Mouse (Mus musculus): ENCODE measurements around the gene 4931429L15Rik. TPM values are rescaled to one million over a fixed set of nuclear protein-coding genes. Genes with fewer than 3 reads are reported as not detected.

Gene 4931429L15Rik
- polyA plus RNA-seq, 1 experiment from 2014 or later, result not detected

DNA sequence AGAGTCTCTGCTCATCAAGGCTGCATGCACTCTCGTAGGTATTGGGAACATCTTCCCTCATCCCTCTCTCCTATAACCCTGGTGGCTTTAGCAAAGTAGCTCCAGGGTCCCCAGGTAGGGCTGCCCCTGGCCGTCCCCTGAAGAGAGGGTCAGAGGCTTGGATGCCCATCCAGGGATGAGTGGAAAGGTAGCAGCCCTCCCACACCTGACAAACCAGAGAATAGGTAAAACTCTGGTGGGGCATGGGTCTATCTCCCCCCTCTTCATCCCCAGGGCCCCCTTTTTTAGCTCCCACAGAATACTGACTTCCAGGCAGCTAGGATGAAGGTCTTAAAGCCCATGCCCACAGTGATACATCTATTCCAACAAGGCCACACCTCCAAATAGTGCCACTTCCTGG is 675 bp upstream of the 4931429L15Rik start:
- no peak overlapping the region for H3K27ac ChIP-seq
- H3K36me3 ChIP-seq (replicated peaks), result no peaks in the 10 kb centered on the region
- H3K27me3 ChIP-seq, result no peaks in the 10 kb centered on the region
- no peak overlapping the region for H3K4me3 ChIP-seq (replicated peaks)
- peaks cover 24% of the 10 kb centered on the region for H3K4me1 ChIP-seq
- no peak overlapping the region for H3K4me2 ChIP-seq
- no peak for ATAC-seq (ENCODE audit: low FRiP score)
- no peak overlapping the region for H3K9ac ChIP-seq
- 0 out of 2 replicates have a peak, but pooled peaks cover 6% of the 10 kb centered on the region for H3K9me3 ChIP-seq
- WGBS, result 92% methylated on average over 2 of the region's 2 CpGs

DNA sequence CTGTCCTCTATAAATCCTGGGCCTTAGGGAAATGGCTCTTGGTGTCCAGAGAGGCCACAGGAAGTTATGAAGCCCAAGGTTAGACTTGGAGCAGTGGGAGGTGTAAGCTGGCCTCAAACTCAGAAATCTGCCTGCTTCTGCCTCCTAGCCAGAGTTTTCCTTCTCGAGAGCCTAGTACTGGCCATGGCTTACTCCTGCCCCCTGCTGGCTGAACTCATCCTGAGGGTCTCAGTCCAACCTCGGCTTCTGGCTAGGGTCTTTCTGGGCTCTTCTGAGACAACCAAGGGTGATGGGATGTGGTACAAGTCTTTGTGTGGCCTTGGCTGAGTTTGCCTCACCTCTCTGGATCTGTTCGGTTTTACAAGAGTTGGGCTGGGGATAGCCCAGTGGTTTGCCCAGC is 1.8 kb downstream of the 4931429L15Rik start:
- Histone ChIP-seq H3K4me3 (replicated peaks) (no peak overlapping the region), H3K9ac (no peak overlapping the region), H3K27me3 (peaks cover 5% of the 10 kb centered on the region; the same call in 1 of the 2 replicates), H3K9me3 (0 out of 2 replicates have a peak, but pooled peaks cover 6% of the 10 kb centered on the region), H3K36me3 (replicated peaks) (no peaks in the 10 kb centered on the region), H3K4me2 (no peak overlapping the region), H3K27ac (no peak overlapping the region), H3K4me1 (peaks cover 34% of the 10 kb centered on the region)
- 92% methylated on average over 3 of the region's 3 CpGs for WGBS
- no peak for ATAC-seq (ENCODE audit: low FRiP score)

DNA sequence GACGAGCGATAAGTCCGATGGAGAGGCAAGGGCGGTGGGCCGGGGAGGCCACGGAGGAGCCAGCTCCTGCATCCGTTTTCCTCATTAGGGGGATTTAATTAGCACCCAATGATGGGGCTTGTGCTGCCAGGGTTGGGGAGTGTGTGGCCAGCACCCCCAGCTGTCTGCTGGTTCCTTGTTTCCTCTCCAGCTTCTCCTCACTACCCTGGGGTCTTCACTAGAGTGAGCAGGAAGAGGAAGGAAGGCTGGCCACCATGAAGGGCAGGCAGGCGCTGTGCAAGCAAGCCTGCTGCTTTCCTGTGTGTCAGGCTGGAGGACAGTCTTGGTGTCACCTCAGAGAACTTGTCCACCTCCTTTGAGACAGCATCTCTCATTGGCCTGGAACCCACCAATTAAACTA is 2.9 kb downstream of the 4931429L15Rik start:
- peaks cover 5% of the 10 kb centered on the region; the same call in 1 of the 2 replicates for H3K27me3 ChIP-seq
- H3K27ac ChIP-seq, result peak overlapping the region; percentile 76; the same call in 1 of the 2 replicates
- ATAC-seq (ENCODE audit: low FRiP score), result no peak; the same call in 1 of the 2 replicates
- peaks cover 29% of the 10 kb centered on the region for H3K4me1 ChIP-seq
- H3K4me2 ChIP-seq, result no peak overlapping the region
- no peak overlapping the region for H3K4me3 ChIP-seq (replicated peaks)
- no peaks in the 10 kb centered on the region for H3K36me3 ChIP-seq (replicated peaks)
- 0 out of 2 replicates have a peak, but pooled peaks cover 6% of the 10 kb centered on the region for H3K9me3 ChIP-seq
- H3K9ac ChIP-seq, result no peak overlapping the region
- 36% methylated on average over 8 of the region's 8 CpGs for WGBS

DNA sequence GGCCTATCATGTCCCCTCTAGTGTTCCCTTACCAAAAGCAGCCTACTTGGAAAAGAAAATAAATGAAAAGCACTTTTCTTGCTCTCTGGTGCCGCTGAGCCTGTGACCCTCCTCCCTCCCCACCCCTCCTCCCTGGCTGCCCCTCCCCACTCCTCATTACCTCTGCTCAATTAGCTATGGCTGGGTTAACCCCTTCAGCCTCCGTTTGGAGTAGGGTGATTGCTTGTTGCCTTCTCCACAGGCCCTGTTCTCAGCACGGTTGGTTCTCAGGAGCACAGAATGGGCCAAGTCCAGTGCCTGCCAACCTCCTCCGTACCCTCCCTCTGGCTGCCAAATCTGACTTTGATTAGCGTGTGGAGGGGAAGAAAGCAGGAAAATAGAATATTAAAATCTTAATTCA is 3.4 kb downstream of the 4931429L15Rik start:
- Histone ChIP-seq H3K4me2 (peak overlapping the region; percentile 26), H3K4me1 (peaks cover 29% of the 10 kb centered on the region), H3K9me3 (0 out of 2 replicates have a peak, but pooled peaks cover 6% of the 10 kb centered on the region), H3K36me3 (replicated peaks) (no peaks in the 10 kb centered on the region), H3K4me3 (replicated peaks) (no peak overlapping the region), H3K27ac (peak overlapping the region; percentile 76), H3K9ac (no peak overlapping the region), H3K27me3 (peaks cover 5% of the 10 kb centered on the region; the same call in 1 of the 2 replicates)
- 5% methylated on average over 5 of the region's 5 CpGs for WGBS
- peak; percentile 66 for ATAC-seq (ENCODE audit: low FRiP score)

DNA sequence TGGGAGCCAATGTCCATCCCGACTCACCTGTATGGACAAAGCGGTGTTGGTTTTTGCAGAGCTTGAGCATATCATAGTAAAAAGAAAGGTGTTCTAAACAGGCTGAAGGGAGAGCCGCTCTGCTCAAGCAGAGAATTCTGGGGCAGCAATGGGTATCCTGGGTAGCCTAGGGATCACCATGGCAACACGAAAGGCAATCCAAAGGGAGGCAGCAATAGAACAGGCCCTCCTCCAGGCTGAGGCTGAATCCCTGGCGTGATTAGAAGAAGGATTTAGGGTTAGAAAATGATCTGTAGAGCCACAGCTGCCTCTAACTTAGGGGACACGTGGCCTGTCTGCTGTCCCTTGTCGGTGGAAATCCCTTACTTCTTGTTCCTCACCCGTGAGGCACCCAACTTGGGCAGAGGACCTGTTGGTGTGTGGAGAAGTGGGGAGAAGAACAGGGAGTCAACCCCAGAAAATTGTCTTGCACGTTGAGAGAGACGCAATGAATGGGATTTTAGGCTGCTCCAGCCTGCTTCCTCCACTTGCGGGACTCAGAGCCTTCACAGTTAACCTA is 3.9 kb downstream of the 4931429L15Rik start:
- H3K9ac ChIP-seq, result no peak overlapping the region
- no peak overlapping the region for H3K4me3 ChIP-seq (replicated peaks)
- H3K9me3 ChIP-seq, result 0 out of 2 replicates have a peak, but pooled peaks cover 6% of the 10 kb centered on the region
- H3K4me1 ChIP-seq, result peaks cover 29% of the 10 kb centered on the region
- no peaks in the 10 kb centered on the region for H3K36me3 ChIP-seq (replicated peaks)
- H3K27me3 ChIP-seq, result peaks cover 5% of the 10 kb centered on the region; the same call in 1 of the 2 replicates
- H3K4me2 ChIP-seq, result peak overlapping the region; percentile 26
- H3K27ac ChIP-seq, result peak overlapping the region; percentile 76
- 18% methylated on average over 11 of the region's 11 CpGs for WGBS
- ATAC-seq (ENCODE audit: low FRiP score), result peak; percentile 71

DNA sequence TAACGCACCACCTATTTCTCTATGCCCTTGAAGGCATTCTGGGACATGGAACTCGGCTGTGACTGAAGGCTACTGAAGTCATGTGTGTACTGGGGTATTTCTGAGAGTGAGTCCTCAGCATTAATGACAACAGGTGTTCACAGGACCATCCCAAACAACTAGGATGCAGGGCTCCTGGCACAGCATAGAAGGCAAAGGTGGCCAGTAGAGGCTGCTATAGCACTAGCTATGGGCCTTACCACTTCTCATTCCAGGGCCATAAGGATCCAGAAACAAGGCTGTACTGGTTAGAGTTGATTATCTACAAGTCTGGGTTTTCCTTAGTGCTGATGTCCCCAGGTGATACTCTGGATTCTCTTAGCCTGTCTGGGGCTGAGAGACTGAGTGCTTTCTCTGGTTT is 4.9 kb downstream of the 4931429L15Rik start:
- no peak overlapping the region for H3K9ac ChIP-seq
- 48% methylated on average over 2 of the region's 2 CpGs for WGBS
- no peak overlapping the region for H3K4me3 ChIP-seq (replicated peaks)
- ATAC-seq (ENCODE audit: low FRiP score), result no peak
- H3K9me3 ChIP-seq, result 0 out of 2 replicates have a peak, but pooled peaks cover 2% of the 10 kb centered on the region
- H3K36me3 ChIP-seq (replicated peaks), result no peaks in the 10 kb centered on the region
- H3K27me3 ChIP-seq, result peaks cover 5% of the 10 kb centered on the region; the same call in 1 of the 2 replicates
- H3K4me2 ChIP-seq, result no peak overlapping the region
- peaks cover 29% of the 10 kb centered on the region for H3K4me1 ChIP-seq
- no peak overlapping the region for H3K27ac ChIP-seq

DNA sequence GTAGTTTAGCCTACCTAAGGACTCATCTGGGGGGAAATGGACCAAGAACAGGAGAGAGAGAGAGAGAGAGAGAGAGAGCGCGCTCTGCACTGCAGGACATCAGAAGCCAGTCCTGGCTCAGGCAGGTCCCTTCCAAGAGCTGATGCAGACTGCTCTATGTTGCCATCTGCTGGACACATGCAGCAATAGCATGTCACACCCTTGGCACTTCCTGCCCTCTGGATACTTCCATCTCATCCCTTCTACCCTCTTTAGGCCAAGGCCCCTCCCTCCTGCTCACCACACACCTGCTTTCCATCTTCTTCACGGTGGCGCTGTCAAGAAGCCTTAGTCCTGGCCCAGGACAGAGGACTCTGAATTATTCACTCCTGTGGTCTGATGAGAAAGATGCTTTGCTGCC is 5.3 kb downstream of the 4931429L15Rik start:
- Histone ChIP-seq H3K4me3 (replicated peaks) (no peak overlapping the region), H3K4me1 (peaks cover 29% of the 10 kb centered on the region), H3K4me2 (no peak overlapping the region), H3K9ac (no peak overlapping the region), H3K27me3 (peaks cover 6% of the 10 kb centered on the region), H3K36me3 (replicated peaks) (no peaks in the 10 kb centered on the region), H3K9me3 (no peaks in the 10 kb centered on the region), H3K27ac (no peak overlapping the region)
- peak; percentile 42; the same call in 1 of the 2 replicates for ATAC-seq (ENCODE audit: low FRiP score)
- 4% methylated on average over 4 of the region's 4 CpGs for WGBS

DNA sequence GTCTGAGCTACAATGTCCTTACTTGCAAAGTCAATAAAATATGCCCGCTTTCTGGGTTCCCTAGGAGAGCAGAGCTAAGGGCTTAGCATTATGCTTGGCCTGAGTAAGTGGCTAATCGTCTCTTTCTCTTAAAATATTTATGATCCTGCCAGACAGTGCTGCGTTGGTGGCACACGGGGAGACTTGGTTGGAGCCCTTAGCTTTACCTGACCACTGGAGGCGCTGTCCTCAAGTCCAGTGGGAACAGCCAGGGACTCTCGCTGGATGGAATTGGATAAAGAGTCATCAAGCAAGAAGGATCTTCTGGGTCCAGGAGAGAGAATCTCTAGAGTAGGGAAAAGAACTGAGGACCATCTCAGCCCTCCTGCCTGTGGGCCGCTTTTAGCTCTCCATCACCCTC is 10.7 kb downstream of the 4931429L15Rik start:
- Histone ChIP-seq H3K27me3 (peaks cover 16% of the 10 kb centered on the region), H3K4me2 (no peak overlapping the region), H3K36me3 (replicated peaks) (no peaks in the 10 kb centered on the region), H3K9ac (no peak overlapping the region), H3K4me3 (replicated peaks) (no peak overlapping the region), H3K9me3 (no peaks in the 10 kb centered on the region), H3K27ac (no peak overlapping the region), H3K4me1 (peaks cover 3% of the 10 kb centered on the region; the same call in 1 of the 2 replicates)
- ATAC-seq (ENCODE audit: low FRiP score), result no peak
- 11% methylated on average over 7 of the region's 7 CpGs for WGBS

DNA sequence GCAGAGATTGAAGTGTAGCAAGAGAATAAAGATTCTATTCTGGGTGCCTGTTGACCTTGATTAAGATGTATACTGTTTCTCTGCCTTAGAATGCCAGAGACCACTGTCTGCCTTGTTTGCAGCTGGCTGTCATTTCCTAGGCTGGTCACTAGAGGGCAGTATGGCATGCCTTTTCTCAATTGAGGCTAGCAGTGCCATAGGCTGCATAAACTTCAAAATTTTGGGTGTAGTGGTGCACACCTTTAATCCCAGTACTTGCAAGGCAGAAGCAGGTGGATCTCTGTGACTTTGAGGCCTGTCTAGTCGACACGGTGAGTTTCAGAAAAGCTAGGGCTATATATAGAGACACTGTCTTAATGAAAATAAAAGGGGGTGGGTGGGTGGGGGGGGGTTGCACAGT is 17.6 kb downstream of the 4931429L15Rik start:
- H3K4me1 ChIP-seq, result no peaks in the 10 kb centered on the region
- no peaks in the 10 kb centered on the region for H3K9me3 ChIP-seq
- peak; percentile 51; the same call in 1 of the 2 replicates for ATAC-seq (ENCODE audit: low FRiP score)
- no peak overlapping the region for H3K4me2 ChIP-seq
- H3K27me3 ChIP-seq, result no peaks in the 10 kb centered on the region
- 12% methylated on average over 2 of the region's 2 CpGs for WGBS
- no peak overlapping the region for H3K27ac ChIP-seq
- peaks cover 26% of the 10 kb centered on the region for H3K36me3 ChIP-seq (replicated peaks)
- H3K4me3 ChIP-seq (replicated peaks), result no peak overlapping the region
- H3K9ac ChIP-seq, result no peak overlapping the region

DNA sequence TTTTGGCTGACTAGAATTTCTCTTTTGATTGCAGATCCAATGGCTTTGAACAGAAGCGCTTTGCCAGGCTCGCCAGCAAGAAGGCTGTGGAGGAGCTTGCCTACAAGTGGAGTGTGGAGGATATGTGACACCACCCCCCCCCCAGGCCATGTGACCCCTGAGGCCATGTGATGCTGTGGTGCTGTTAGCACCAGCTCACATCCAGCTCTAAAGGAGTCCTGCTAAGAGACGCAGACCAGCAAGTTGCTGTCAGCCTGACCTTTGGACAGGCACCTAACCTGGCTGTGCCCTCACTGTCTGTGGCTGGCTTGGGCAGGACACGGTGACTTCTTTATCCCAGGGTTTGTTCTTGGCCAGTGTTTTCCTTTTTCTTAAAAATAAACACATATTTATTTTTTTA is 21.4 kb downstream of the 4931429L15Rik start:
- Histone ChIP-seq H3K27ac (no peak overlapping the region), H3K36me3 (replicated peaks) (peaks cover 58% of the 10 kb centered on the region), H3K4me1 (no peaks in the 10 kb centered on the region), H3K4me2 (no peak overlapping the region), H3K4me3 (replicated peaks) (no peak overlapping the region), H3K9ac (no peak overlapping the region), H3K9me3 (no peaks in the 10 kb centered on the region), H3K27me3 (no peaks in the 10 kb centered on the region)
- WGBS, result 90% methylated on average over 4 of the region's 4 CpGs
- ATAC-seq (ENCODE audit: low FRiP score), result no peak

DNA sequence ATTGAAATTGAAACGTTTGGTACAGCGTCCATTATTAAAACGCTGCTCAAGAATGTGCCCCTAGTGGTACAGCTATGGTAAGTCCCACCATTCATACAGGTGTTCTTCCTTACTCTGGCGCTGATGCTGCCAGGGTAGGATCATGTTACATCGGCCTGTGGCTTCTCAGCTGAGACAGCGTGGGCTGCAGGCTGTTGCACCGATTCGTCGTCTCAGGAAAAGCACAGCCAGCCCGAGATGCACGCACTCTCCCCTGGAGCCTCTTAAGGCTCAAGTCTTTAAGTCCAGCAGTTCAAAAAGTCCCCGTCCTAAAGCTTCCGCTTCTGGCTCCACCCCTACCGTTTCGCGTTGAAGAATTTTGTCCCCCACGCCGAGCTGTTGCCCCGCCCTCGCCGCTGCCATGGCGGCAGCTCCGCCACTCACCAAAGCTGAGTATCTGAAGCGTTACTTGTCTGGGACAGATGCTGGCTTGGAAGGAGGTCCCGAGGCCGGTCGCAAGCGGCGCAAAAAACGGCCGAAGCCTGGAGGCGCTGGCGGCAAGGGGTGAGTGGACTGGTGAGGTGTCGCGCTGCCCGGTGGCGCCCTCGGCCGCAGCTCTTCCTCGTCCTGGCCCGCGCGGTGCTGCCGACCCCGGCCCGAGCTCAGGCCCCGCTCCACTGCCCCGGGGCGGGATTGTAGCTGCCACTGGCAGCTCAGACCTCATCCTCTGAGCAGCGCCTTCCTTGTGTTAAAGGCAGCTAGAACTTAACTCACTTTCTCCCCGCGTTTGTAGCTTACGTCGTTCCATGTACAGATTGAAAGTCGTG is 37.0 kb downstream of the 4931429L15Rik start, which contains the start of gene Bud13:
TSS of gene Bud13 (plus strand) at position 378 of the 806 bp plus-strand sequence.
- peak within 1 kb of the TSS; percentile 93 for H3K4me3 ChIP-seq (replicated peaks)
- no peaks in the 10 kb centered on the region for H3K27me3 ChIP-seq
- peak within 1 kb of the TSS; percentile 92 for H3K9ac ChIP-seq
- peaks cover 56% of the 10 kb centered on the region for H3K36me3 ChIP-seq (replicated peaks)
- peak; percentile 91 for ATAC-seq (ENCODE audit: low FRiP score)
- H3K4me1 ChIP-seq, result peaks cover 8% of the 10 kb centered on the region
- under 1% methylated on average over 55 of the region's 55 CpGs for WGBS
- H3K4me2 ChIP-seq, result peak within 1 kb of the TSS; percentile 61
- peak within 1 kb of the TSS; percentile 81 for H3K27ac ChIP-seq
- H3K9me3 ChIP-seq, result no peaks in the 10 kb centered on the region

DNA sequence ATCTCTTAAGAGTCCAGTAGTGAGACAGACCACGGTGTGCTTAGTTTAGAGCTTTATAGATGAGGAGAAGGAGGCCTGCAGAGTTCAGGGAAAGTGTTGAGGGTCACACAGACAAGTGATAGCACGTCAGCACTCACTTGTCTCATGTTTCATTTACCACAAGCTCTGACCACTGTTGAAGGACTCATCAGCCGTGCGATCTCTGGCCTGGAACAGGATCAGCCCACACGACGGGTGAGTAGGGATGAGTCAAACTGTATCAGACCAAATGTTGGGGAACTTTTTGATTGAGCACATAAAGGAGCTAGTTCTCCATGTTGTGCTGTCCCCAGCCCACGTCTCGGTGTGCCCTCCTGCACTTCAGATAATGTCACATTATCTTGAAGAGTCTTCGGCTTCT is 45.3 kb downstream of the 4931429L15Rik start:
- H3K4me3 ChIP-seq (replicated peaks), result no peak overlapping the region

More for the DNA sequence above, 45.3 kb downstream of the 4931429L15Rik start:
- no peak overlapping the region for H3K9ac ChIP-seq
- peaks cover 48% of the 10 kb centered on the region for H3K36me3 ChIP-seq (replicated peaks)
- ATAC-seq (ENCODE audit: low FRiP score), result no peak
- peaks cover 16% of the 10 kb centered on the region for H3K27me3 ChIP-seq
- peaks cover 13% of the 10 kb centered on the region for H3K4me1 ChIP-seq
- H3K9me3 ChIP-seq, result no peaks in the 10 kb centered on the region
- H3K4me2 ChIP-seq, result no peak overlapping the region
- 91% methylated on average over 9 of the region's 9 CpGs for WGBS
- no peak overlapping the region for H3K27ac ChIP-seq
